In genomic region chr5:142681911-142682310, GRCm38 (mm10) we compare ENCODE assay signal across 29 mouse cellular contexts. TPM values are rescaled to one million over a fixed set of nuclear protein-coding genes. Genes with fewer than 3 reads are reported as not detected.
DNase-seq lines count a peak whose midpoint lies in the region; ATAC-seq and TF ChIP-seq lines count a peak whose summit lies in the region.
"Had no signal": no experiment of that assay in that cellular context is flagged by ENCODE, and none has a peak within 500 bp of the region (broad histone marks: within the 10 kb centered on the region; RNA-seq: fewer than 3 reads in every experiment).

No protein-coding gene starts in this region.

- no peaks in the 10 kb centered on the region for H3K27me3 ChIP-seq in forebrain, embryonic 16.5 days (replicated peaks; ENCODE audit: control insufficient read depth, insufficient read depth, low read length)
- H3K27me3 ChIP-seq: embryonic facial prominence, embryonic 13.5 days; liver, embryonic 12.5 days; midbrain, embryonic 13.5 days had no signal

- no peak overlapping the region for H3K27ac ChIP-seq in gastrocnemius, adult 2 months
- H3K27ac ChIP-seq in forebrain, embryonic 16.5 days (ENCODE audit: low read length): no peak overlapping the region
- H3K27ac ChIP-seq: embryonic facial prominence, embryonic 13.5 days; forebrain, embryonic 10.5 days; hindbrain, embryonic 14.5 days; liver, embryonic 12.5 days; macrophage; midbrain, embryonic 13.5 days had no signal

- H3K4me1 ChIP-seq in forebrain, embryonic 16.5 days (replicated peaks; ENCODE audit: control insufficient read depth, insufficient read depth, low read length): no peaks in the 10 kb centered on the region
- H3K4me1 ChIP-seq: embryonic facial prominence, embryonic 13.5 days; forebrain, embryonic 10.5 days; heart, embryonic 12.5 days; midbrain, embryonic 13.5 days had no signal

- 75% methylated on average over 3 of the region's 3 CpGs for WGBS in forebrain, embryonic 16.5 days

- H3K9me3 ChIP-seq in forebrain, embryonic 16.5 days (ENCODE audit: control insufficient read depth, low read length): 0 out of 2 replicates have a peak, but pooled peaks cover 3% of the 10 kb centered on the region
- H3K9me3 ChIP-seq: embryonic facial prominence, embryonic 13.5 days; liver, embryonic 12.5 days had no signal

- no peak overlapping the region for H3K4me3 ChIP-seq in gastrocnemius, adult 2 months
- no peak overlapping the region for H3K4me3 ChIP-seq in forebrain, embryonic 16.5 days (replicated peaks; ENCODE audit: low read length)
- H3K4me3 ChIP-seq: embryonic facial prominence, embryonic 13.5 days; forebrain, embryonic 10.5 days; heart, embryonic 12.5 days; liver, embryonic 12.5 days; midbrain, embryonic 13.5 days had no signal

- peak; percentile 45 for DNase-seq in gastrocnemius, adult 2 months
- no peak for DNase-seq in gastrocnemius, postnatal 14 days
- DNase-seq in 3T3-L1 (ENCODE audit: low read depth, low spot score) (peak; percentile 24), adipocyte (ENCODE audit: low spot score) (peak; percentile 84), MN1 (ENCODE audit: low spot score) (no peak)
- peak; percentile 42 for DNase-seq in adrenal gland, postnatal 25 days
- DNase-seq: cerebellum, adult 18-20 months; cerebellum, postnatal 10 days; forebrain, postnatal 0 days; gastrocnemius, postnatal 36 days; heart, adult 18-20 months; heart, postnatal 4 days; kidney, postnatal 14 days; left cerebral cortex, postnatal 4 days; liver, postnatal 0 days; thymus, adult 2 months; thymus, postnatal 36 days had no signal

- ATAC-seq in forebrain, embryonic 16.5 days: no peak
- ATAC-seq: CD4-positive, CD25-positive, alpha-beta regulatory T cell, adult 4 months; forebrain, postnatal 0 days; intestine, postnatal 0 days; liver, embryonic 12.5 days; liver, postnatal 0 days; midbrain, embryonic 13.5 days had no signal

- intact Hi-C loops in gastrocnemius, adult 2 months (cut with DNase I): no loop called here
- intact Hi-C loops in gastrocnemius, postnatal 14 days (cut with DNase I; ENCODE audit: low total_unique reads): no loop called here

- no peaks in the 10 kb centered on the region for H3K36me3 ChIP-seq in forebrain, embryonic 16.5 days (ENCODE audit: control insufficient read depth, insufficient read depth)
- H3K36me3 ChIP-seq: embryonic facial prominence, embryonic 13.5 days; forebrain, embryonic 10.5 days; heart, embryonic 12.5 days; liver, embryonic 12.5 days; midbrain, embryonic 13.5 days had no signal

- H3K9ac ChIP-seq in forebrain, embryonic 16.5 days (replicated peaks; ENCODE audit: low read depth, low read length): no peak overlapping the region
- H3K9ac ChIP-seq: embryonic facial prominence, embryonic 13.5 days; forebrain, postnatal 0 days; heart, embryonic 12.5 days; hindbrain, embryonic 14.5 days; liver, embryonic 12.5 days; liver, postnatal 0 days; midbrain, embryonic 13.5 days had no signal

- H3K4me2 ChIP-seq in forebrain, embryonic 16.5 days (ENCODE audit: low read length): no peak overlapping the region
- H3K4me2 ChIP-seq: embryonic facial prominence, embryonic 13.5 days; heart, embryonic 12.5 days; hindbrain, embryonic 14.5 days; liver, embryonic 12.5 days; midbrain, embryonic 13.5 days had no signal

- no peak for TF ChIP-seq CTCF in gastrocnemius, adult 2 months (IDR thresholded peaks at IDR 0.05)

RNA-seq across cellular contexts. Expression of gene Slc29a4, which starts 10.4 kb away (rescaled TPM):
- total RNA-seq in gastrocnemius, adult 2 months (2021): not detected
- total RNA-seq in gastrocnemius, postnatal 14 days (2021): under 1 TPM; 0.29 to 0.37 TPM
- 15.7 and 21.9 TPM in 2 replicates for total RNA-seq in adrenal gland, postnatal 25 days (2021)
- 93.7 and 99.2 TPM in 2 replicates for polyA plus RNA-seq in forebrain, embryonic 16.5 days (2015; fragmentation: Nextera tagmentation; extraction: Ambion mirVana)
- total RNA-seq: common myeloid progenitor, adult 5-6 weeks; megakaryocyte-erythroid progenitor cell, adult 5-6 weeks had no signal
- polyA plus RNA-seq: macrophage had no signal

RNA-seq across cellular contexts. Expression of gene Wipi2, which starts 54.4 kb away (rescaled TPM):
- total RNA-seq in gastrocnemius, adult 2 months (2021): 10 to 100 TPM; 27.1 to 29.3 TPM
- 10 to 100 TPM; 26.3 to 29.4 TPM for total RNA-seq in gastrocnemius, postnatal 14 days (2021)
- total RNA-seq in adrenal gland, postnatal 25 days (2021): 93.2 and 98.2 TPM in 2 replicates
- polyA plus RNA-seq in forebrain, embryonic 16.5 days (2015; fragmentation: Nextera tagmentation; extraction: Ambion mirVana): 50.2 and 53.3 TPM in 2 replicates

Comparison
In these comparisons a context has a peak if more than half of its experiments do, and no peak if none do; other contexts are left out.
1. DNase-seq: peak in gastrocnemius, adult 2 months (single experiment), 3T3-L1 (single experiment), adipocyte (single experiment) and adrenal gland, postnatal 25 days (single experiment); none in gastrocnemius, postnatal 14 days (single experiment) and MN1 (single experiment).
2. RNA of gene Slc29a4, which starts 10.4 kb away (total RNA-seq): 15.7 to 21.9 TPM in adrenal gland, postnatal 25 days; 0.29 to 0.37 TPM in gastrocnemius, postnatal 14 days and not detected in gastrocnemius, adult 2 months; every median in the first group is over 10 times any median in the second.